Mouse (Mus musculus) lung, postnatal 0 days (tissue): ENCODE measurements around the gene Jam3.
A peak's percentile ranks its signal among the peaks of the same experiment; 100 is the strongest.

Experiments
- CTCF ChIP-seq: IDR thresholded peaks from 2 replicates; pipeline ENCODE4 v1.5.1; 2016; ENCODE audit warnings: antibody characterized with exemption, mild to moderate bottlenecking
- EP300 ChIP-seq: IDR thresholded peaks from 2 replicates; pipeline ENCODE4 v1.6.1; 2016; ENCODE audit warnings: antibody characterized with exemption, mild to moderate bottlenecking, control low read depth

- TF ChIP-seq EP300 (no peak), CTCF (peak; percentile 28)
Measured at GRCm38 (mm10) chr9:27049492-27049891, 105.7 kb downstream of the Jam3 start.
